Mouse (Mus musculus) gastrocnemius, postnatal 14 days (tissue): Measurements from ENCODE around the gene Abhd4. TPM values are rescaled to one million over a fixed set of nuclear protein-coding genes. Genes with fewer than 3 reads are reported as not detected.
"Not testable (repeated sequence)": the region's sequence is repeated elsewhere in the genome, so short reads cannot be mapped to it uniquely, and the experiment has no call there.

Source experiments
- DNase-seq: peaks from one replicate; pipeline ENCODE4 v3.0.0; 2021; ENCODE audit warnings: mixed read lengths
- intact Hi-C: fragments of 180-260 bp; cut with DNase I; formaldehyde crosslinking; loops from one replicate; pipeline ENCODE4 v1.15.1; 2025; ENCODE audit warnings: low total_unique reads
- total RNA-seq, 2 experiments: library from RNA; stranded (reverse); gene quantifications; 2 replicates each; pipeline ENCODE4 v1.2.3; 2021

Gene Abhd4
- total RNA-seq, 2 experiments from 2014 or later = 18.4 to 19.9 TPM

DNA sequence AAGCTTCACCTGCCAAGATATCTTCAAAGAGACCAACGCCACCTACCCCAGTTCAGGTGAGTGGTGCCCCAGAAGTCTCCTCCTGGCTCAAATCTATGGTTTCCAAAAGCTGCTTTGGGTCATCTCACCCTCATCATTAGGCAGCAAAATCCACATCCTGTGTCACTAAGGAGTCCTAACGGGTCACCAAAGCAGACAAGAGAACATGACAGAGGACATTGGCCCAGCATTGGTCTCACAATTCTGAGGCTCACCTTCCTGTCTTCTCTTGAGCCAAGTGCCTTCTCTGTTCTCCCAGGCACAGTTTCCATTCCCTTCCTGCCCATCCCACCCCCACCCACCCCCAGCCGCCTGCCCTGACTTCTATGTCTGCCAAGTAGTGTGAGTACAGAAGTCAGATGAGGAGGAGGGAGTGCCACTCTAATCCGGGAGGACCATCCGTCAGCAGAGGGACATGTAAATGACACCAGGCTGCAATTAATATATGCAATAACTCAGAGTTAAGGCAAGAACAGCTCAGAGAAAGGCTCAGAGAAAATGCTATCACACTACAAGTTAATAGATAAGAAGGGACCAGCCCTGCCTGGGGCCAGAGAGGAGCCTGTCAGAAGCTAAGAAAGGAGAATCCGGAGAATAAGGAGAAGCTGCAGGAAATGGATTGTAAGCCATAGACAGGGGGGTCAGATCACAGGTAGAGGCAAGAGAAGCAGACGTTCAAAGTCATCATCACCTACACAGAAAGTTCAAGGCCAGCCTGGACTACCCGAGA lies 33.1 kb upstream of the Abhd4 start:
- intact Hi-C loops = no loop called here
- DNase-seq = no peak

GRCm38 (mm10) chr14:54221641-54222040 lies 32.3 kb upstream of the Abhd4 start:
- no peak for DNase-seq
- intact Hi-C loops = no loop called here

DNA sequence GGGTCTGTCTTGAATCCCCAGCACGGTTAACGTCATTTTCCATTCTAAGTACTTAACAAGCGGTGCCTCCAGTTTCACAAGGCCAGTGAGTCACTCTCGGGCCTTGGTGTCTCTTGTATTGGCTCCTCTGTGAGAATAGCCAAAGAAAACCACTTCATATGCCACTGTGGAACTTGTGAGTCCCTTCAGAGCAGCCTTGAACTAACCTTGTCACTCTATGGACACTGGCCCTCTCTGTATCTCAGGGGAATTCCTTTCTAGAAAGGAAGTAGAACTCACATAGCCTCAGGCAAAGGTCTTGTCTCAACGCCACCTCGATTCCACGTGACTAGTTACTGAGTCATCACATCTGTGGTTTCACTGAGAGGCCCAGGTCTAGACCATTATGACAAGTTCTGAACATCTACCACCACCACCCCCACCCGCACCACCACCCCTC lies 31.7 kb upstream of the Abhd4 start:
- intact Hi-C loops = no loop called here
- DNase-seq = no peak

- no peak for DNase-seq
- intact Hi-C loops = no loop called here
Observed at GRCm38 (mm10) chr14:54223315-54224063, 30.5 kb upstream of the Abhd4 start.

DNA sequence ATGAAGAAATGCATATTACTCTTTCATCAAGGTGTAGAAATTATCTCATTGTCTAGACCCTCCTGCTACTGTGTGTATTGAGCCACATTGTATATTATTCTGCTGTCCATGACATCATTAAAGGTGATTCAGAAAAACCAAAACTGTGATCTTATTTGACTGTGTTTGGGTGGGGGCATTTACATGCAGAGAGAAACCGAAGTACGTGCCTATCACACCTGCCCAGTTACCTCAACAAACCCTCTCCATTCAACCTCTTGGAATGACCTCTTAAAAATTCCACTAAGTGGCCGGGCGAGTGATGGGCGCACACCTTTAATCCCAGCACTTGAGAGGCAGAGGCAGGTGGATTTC lies 29.9 kb upstream of the Abhd4 start:
- no peak for DNase-seq
- intact Hi-C loops = no loop called here

GRCm38 (mm10) chr14:54224484-54225467 lies 29.2 kb upstream of the Abhd4 start:
- DNase-seq = no peak
- intact Hi-C loops = loop anchor here (5.0 kb wide), 1 partner anchor 223 kb away; no protein-coding TSS in a partner anchor

DNA sequence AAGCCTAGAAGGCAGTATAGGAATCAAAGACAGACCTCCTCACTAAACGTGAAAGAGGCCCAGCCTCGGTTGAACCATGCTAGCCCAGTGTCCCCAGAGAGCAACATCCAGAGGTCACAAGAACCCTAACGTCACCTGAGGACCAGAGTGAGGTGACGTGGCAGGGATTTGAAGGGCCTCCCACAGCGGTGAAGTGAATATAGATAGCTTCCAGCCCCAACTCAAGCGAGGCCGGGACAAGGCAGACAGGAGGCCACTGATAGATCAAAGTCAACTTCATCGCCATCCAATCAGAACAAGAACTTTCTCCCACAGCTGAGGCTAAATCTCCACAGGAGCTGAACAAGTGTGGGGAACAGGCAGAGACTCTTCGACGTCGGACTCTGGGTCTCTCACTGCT lies 28.3 kb upstream of the Abhd4 start:
- DNase-seq = no peak
- intact Hi-C loops = loop anchor here (5.0 kb wide), 1 partner anchor 222 kb away; no protein-coding TSS in a partner anchor

- peak; percentile 32 for DNase-seq
- intact Hi-C loops = loop anchor here (5.0 kb wide), 1 partner anchor 220 kb away; no protein-coding TSS in a partner anchor
Observed at GRCm38 (mm10) chr14:54226911-54227811, 26.8 kb upstream of the Abhd4 start.

GRCm38 (mm10) chr14:54227911-54228451 lies 26.0 kb upstream of the Abhd4 start:
- intact Hi-C loops = loop anchor here (5.0 kb wide), 1 partner anchor 219 kb away; no protein-coding TSS in a partner anchor
- peak; percentile 55 for DNase-seq

DNA sequence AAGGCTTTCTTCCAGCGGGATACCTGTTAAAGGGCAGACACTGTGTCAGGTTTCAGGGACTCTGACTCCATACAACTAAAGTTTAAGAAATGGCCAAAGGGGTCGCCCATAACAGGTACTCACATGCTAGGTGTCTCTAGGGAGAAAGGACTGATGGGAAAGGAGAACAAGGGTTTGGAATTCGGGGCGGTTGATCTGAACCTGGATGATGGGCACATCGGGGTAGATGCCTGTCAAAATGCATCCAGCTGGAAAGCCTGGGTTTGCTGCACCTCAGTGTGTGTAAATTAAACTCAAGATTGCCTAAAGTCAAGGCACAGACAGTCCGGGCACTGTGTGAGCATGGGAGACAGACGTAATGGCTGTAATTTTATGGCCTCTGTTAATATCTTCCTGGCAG lies 25.5 kb upstream of the Abhd4 start:
- intact Hi-C loops = loop anchor here (5.0 kb wide), 1 partner anchor 219 kb away; no protein-coding TSS in a partner anchor
- no peak for DNase-seq

- no peak for DNase-seq
- intact Hi-C loops = loop anchor here (5.0 kb wide), 1 partner anchor 218 kb away; no protein-coding TSS in a partner anchor
Observed at GRCm38 (mm10) chr14:54228933-54229713, 24.9 kb upstream of the Abhd4 start.

DNA sequence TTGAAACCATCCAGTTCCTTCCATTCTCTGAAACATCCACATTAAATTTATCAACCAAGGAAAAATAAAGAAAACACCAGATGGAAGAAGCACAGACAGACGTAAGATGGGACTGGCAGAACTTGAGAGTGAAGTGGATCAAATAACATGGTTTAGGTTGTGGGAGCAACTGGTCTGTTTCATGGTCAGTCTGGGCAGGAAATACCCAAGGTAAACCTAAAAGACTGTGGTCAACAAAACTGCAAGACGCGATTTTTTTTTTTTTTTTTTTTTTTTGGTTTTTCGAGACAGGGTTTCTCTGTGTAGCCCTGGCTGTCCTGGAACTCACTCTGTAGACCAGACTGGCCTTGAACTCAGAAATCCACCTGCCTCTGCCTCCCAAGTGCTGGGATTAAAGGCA lies 24.1 kb upstream of the Abhd4 start:
- not testable (repeated sequence) for DNase-seq

GRCm38 (mm10) chr14:54230638-54231150 lies 23.3 kb upstream of the Abhd4 start:
- DNase-seq = no peak
- intact Hi-C loops = no loop called here

More for the DNA sequence above, 24.1 kb upstream of the Abhd4 start:
- intact Hi-C loops = loop anchor here (5.0 kb wide), 1 partner anchor 217 kb away; no protein-coding TSS in a partner anchor

DNA sequence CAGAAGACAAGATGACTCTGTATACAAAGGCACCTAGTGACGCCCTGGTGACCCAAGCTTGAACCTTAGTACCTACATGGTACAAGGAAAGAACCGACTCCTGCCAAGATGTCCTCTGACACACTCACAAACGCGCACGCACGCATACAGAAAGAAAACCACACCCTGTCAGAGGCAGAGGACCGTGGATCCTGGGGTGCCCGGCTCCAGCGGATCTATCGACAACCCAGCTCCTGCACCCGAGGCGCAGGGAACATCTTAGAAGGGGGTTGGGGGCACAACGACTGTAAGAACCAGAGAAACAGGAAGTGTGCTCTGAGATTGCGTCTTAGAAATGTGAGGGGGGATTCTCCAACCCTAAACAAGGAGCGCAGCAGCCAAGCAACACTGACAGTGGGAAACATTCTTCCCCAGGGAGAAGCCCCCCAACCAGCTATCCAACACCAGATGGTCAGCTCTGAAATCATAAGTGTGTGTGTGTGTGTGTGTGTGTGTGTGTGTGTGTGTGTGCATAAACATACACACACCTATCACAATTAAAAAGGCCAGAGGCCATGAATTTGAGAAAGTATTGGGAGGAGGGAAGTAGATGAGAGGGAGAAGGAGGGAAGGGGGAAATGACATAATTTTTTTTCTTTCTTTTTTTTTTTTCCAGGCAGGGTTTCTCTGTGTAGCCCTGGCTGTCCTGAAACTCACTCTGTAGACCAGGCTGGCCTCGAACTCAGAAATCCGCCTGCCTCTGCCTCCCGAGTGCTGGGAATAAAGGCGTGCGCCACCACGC lies 22.6 kb upstream of the Abhd4 start:
- intact Hi-C loops = no loop called here
- DNase-seq = no peak

DNA sequence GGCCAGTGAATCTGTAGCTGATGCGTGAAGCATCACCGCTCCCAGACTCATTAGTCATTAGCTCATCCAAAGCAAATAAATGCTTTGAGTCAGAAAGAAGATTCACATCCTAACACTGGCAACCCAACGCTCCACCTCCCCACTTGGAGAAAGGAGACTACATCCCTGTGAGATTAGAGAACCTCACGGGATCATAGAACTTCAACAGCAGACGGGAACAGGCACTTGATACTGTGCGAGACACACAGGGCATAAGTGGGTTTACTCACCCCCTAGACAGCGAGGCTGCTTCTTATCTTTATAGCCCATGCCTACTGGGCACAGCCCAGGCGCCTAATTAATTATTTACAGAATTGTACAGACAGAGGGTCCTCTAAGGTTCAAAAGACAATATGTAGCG lies 21.8 kb upstream of the Abhd4 start:
- intact Hi-C loops = no loop called here
- no peak for DNase-seq

GRCm38 (mm10) chr14:54232811-54233558 lies 21.0 kb upstream of the Abhd4 start:
- DNase-seq = no peak
- intact Hi-C loops = no loop called here
